Mouse (Mus musculus) bone marrow macrophage, adult 2 months (primary cell): Measurements from ENCODE around the gene Cd28.

Source experiments
- CTCF ChIP-seq: IDR thresholded peaks from 2 replicates; pipeline ENCODE4 v1.5.1; 2012; ENCODE audit warnings: low read depth, mild to moderate bottlenecking, low read length, moderate library complexity
- POLR2A ChIP-seq: IDR thresholded peaks from 2 replicates; pipeline ENCODE4 v1.6.1; 2012; ENCODE audit warnings: mild to moderate bottlenecking, low read depth, low read length, borderline replicate concordance

- no peak for TF ChIP-seq CTCF
- TF ChIP-seq POLR2A, result no peak
These were observed 43.9 kb downstream of the Cd28 start for GRCm38 (mm10) chr1:60760475-60760874.
